Mouse (Mus musculus) common myeloid progenitor, adult 5-6 weeks (primary cell): ENCODE data around the gene Cyp2j13. TPM values are rescaled to one million over a fixed set of nuclear protein-coding genes. Genes with fewer than 3 reads are reported as not detected.
"Not testable (repeated sequence)": the region's sequence is repeated elsewhere in the genome, so short reads cannot be mapped to it uniquely, and the experiment has no call there.

Source experiments
- ATAC-seq: replicated peaks from 2 replicates; pipeline ENCODE4 v1.8.0; 2016; ENCODE audit warnings: low read depth, mild to moderate bottlenecking, moderate TSS enrichment, inconsistent platforms; ENCODE audit not compliant: poor library complexity, severe bottlenecking
- total RNA-seq: library from RNA; stranded (forward); fragments of 200-1000, 187-1606 nt; gene quantifications from 2 replicates; pipeline ENCODE4 v1.2.3, GENCODE M21; 2017

Gene Cyp2j13
- total RNA-seq: not detected in 2 replicates

DNA sequence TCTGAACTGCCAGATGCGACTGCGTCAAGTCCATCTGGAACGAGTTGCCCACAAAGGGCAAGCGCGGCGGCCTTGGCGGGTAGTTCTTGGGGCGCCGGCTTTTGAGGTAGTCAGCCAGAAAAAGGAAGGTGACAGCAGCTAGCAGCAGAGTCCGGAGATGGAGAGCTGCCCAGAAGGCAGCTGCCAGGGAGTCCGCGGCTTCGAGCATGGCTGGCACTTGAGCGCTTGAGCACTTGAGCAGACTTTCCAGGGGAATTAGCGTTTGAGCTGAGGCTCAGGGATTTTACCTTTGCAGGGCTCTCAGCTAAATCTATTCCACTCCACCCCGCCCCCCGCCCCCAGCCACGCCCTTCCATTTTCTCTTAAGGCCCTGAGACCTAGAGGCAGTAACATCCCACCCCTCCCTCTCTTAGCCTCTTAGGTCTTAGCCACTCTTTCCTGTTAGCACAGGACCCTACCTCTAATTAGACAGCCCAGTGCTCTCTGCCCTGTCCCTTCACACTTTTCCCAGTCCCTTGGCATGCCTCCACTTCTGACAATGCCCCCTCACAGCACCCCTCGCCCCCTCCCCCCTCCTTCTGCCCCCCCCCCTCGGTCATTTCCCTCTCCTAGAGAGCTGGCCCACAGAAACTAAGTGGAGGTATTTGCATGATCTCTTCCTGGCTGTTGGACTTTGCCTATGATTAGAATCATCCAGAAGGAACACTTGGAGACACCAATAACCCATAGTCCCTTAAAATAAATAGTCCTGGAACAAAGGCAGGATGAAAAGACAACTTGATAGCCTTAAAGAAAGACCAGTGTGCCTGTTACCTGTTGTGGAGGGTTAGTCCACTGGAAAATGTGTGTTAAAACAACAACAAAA, at the start of gene Cyp2j13:
TSS of gene Cyp2j13 (minus strand) at position 286 of the 865 bp plus-strand sequence.
- no peak for ATAC-seq

DNA sequence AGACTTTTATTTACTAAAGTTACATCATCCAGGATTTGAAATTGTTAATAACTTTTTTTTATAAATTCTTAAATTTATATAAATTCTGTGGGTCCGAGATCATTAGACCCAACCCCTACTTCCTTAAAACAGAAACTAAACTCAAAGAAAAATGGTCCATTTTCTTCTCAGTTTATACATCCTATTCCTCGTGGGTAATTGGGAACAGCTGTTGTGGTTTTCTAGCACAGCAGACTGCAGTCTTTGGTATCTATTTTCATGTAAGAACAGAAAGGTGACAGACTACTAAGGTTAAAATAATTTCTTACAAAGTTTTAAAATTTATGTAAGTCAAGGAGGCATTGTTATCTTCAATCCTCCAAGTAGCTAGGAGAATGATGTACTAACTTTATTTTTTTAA, 19.5 kb upstream of the Cyp2j13 start:
- no peak for ATAC-seq

DNA sequence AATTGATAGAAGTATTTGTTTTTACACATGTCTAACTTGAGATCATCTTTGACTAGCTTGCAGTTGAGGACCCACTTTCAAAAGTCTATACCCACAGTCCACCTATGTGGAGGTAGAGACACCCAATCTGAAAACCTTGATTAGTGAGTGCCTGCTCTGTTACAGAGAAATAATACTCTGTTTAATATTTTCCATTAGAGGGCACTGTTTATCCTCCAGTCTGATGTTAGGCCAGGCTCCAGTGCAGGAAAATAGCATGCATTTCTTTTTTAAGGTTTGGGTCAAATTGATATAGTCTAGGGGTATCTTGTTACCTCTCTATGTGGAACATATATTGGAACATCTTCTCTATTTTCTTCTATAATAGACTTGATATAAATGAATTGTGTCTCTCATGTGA, 14.5 kb upstream of the Cyp2j13 start:
- no peak for ATAC-seq

DNA sequence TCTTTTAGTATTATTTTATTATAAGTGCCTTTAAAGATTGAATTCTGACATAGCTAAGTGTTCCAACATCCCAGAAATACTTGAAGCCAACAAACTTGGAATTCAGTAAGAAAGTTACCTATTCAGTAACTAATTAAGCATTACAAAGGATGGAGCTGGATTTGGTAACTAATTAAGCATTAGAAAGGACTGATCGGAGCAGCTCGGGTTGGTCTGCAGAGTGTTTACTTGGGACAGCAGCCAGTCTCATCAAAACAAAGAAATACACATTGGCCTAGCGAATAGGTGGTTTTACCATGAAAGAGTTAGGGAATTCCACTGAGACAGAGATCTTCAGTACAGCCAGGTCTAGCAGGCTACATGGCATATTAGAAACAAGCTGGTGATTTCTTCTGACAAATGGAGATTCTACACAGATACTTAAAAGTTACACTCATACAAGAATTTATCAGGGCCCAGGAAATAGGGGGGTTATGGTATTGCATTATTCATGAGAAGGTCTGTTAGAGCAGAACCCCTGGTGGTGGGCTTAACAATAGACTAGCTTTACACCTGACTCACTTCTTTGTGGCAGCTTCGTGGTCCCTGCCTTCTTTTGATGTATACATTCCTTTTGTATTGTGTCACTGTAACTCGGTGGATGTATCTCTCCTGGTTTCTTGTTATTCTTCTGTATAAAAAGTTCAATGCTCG, 12.2 kb upstream of the Cyp2j13 start:
- not testable (repeated sequence) for ATAC-seq

DNA sequence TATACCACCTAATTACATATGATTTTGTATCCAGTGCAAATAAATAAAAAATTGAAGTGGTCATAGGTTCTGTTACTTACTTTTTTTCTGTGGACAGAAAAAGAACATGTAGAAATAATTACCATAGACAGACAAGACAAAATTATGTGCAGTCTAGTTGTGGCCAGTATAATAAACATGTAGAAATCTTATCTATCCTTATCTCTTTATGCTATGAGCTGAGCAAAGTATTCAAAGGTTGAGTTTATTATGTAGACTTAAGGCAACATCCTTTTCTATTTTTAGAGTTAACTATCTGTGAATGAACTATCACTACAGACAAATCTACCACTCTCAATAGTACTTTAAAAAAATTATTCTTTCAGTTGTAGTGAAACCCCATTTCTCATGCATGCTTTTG, 962 bp upstream of the Cyp2j13 start:
- no peak for ATAC-seq

DNA sequence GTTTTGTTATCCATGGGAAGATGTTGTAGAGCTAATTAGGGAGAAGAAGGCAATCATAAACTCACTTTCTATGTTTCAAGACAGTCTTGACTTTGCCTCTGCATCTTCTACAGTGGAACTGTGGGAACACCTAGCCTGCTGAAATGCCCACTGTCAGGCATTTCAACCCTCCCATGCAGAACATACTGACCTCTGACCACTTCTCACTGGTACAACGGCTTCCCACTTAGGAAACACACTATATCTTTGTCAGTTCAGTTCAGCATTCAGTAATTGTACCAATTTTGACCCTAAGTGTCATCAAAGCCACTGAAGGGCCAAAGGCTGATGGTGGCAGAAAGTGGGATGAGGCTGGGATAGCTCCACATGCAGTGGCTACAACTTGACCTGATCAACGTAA, 15.3 kb downstream of the Cyp2j13 start:
- ATAC-seq: no peak

DNA sequence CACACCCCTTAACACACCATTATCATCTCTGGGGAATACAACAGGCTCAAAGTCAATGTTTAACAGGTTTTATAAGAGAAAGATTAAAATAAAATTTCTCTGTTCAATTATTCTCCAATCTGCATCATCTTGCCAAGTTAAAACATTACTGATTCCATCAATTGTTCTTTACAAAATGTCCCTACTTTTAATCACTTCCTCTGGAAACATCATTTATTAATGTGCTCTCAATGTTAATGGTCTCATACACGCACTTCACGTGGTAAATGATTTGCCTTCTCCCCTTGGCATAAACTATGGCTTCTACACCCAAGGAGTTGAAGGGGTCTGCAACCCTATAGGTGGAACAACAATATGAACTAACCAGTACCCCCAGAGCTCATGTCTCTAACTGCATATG, 17.2 kb downstream of the Cyp2j13 start:
- ATAC-seq: no peak

DNA sequence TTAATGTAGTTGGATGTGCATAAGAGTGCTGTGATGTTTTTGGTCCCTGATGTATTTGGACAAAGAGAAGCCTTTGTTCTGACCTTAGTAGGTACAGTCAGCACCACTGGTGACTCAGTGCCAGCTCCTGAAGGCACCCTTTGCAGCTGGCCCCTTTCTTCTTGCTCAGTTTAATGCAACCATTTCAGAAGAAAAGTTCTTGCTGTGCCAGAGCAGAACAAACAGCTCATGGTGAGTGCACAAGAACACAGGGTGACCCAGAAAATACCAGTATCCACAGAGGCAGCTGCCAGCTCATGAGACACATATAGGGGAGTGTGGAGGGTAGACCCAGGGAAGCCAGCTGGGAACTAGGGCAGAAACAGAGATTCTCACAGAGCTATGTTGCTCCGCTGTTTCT, 48.9 kb downstream of the Cyp2j13 start:
- no peak for ATAC-seq

DNA sequence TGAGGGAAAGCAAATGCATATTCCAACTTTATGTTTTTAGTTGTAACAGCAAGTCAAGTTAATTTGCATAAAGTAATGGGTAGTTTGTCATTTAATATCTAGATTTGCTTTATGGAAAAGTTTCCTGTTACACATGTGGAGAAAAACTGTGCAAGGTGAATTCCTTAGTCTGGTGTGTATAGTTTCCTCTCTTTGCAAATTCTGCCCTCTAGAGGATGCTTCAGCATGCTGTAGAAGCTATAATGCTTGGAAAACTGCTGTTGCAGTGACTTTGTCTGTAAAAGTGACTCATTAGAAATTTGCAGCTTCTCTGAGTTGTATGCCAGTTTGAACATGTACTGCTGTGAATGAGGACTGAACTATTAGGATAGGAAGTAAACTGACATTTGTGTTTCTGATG, 54.5 kb downstream of the Cyp2j13 start:
- ATAC-seq: no peak

DNA sequence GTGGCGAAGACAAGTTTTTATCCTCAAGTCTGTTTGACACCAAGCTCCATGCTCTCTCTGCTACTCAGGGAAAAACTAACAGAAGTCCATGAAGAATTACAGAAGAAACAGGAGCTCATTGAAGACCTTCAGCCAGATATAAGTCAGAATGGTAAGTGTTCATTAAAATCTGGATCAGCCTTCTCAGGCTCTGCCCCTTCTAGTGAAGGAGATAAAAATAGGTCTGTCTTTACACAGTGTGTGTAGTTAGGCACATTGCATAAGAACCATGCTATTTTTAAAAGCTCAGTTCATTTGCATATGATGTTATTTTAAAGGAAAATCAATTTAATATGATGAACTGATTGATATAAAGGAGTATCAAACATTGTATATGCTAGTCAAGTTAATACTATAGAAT, 60.5 kb downstream of the Cyp2j13 start:
- ATAC-seq: no peak

DNA sequence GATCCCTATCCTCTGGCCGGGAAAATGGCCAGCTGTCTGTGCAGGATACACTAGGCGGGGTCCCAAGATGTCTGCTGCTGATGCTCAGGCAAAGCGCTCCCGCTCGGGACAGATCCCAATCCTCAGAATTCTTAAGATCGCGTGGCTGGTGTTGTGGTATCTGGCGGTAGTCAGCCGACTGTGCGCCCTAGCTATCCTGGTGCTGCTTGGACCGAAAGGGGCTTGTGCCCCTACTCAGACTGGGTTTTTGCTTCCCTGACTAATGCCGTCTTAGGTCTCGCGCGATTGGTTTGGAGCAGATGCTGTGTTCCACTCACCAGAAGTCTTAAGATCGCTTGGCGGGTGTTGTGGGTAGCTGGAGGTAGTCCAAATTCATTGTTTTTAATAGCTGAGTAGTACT, 95.1 kb downstream of the Cyp2j13 start:
- not testable (repeated sequence) for ATAC-seq

Other genes with a start within 250 kb of the Cyp2j13 start
- gene Hook1, start 110.3 kb downstream of the Cyp2j13 start, total RNA-seq: 25.2 and 28.4 TPM in 2 replicates
- not detected in 2 replicates for gene Cyp2j12, start 63.6 kb upstream of the Cyp2j13 start, total RNA-seq
- gene Cyp2j7, start 159.1 kb upstream of the Cyp2j13 start, total RNA-seq: not detected in 2 replicates